Mouse (Mus musculus) myocyte (in vitro differentiated cells): ENCODE measurements around the gene Lsm4. TPM values are rescaled to one million over a fixed set of nuclear protein-coding genes. Genes with fewer than 3 reads are reported as not detected.

Experiments used
- H3K27me3 ChIP-seq: one replicate; pipeline ENCODE4 v1.6.1; 2011; ENCODE audit not compliant: control insufficient read depth, insufficient read depth, insufficient read length
- H3K36me3 ChIP-seq: one replicate; pipeline ENCODE4 v1.6.1; 2011; ENCODE audit not compliant: control insufficient read depth, insufficient read depth
- H3K4me2 ChIP-seq: one replicate; pipeline ENCODE4 v1.6.1; 2011; ENCODE audit warnings: low read depth, control low read depth
- H3K4me3 ChIP-seq: one replicate; pipeline ENCODE4 v1.5.1; 2011; ENCODE audit warnings: mild to moderate bottlenecking, control low read depth, moderate library complexity
- H3K79me2 ChIP-seq: one replicate; pipeline ENCODE4 v1.6.1; 2011; ENCODE audit not compliant: control insufficient read depth, insufficient read depth
- H3ac ChIP-seq: one replicate; pipeline ENCODE4 v1.6.1; 2011; ENCODE audit not compliant: control insufficient read depth, insufficient read length
- CEBPB ChIP-seq: IDR thresholded peaks from 2 replicates; pipeline ENCODE4 v1.6.1; 2011; ENCODE audit warnings: mild to moderate bottlenecking, moderate library complexity; ENCODE audit not compliant: poor library complexity, insufficient read depth, severe bottlenecking
- E2F4 ChIP-seq: IDR thresholded peaks from one replicate; pipeline ENCODE4 v1.6.1; 2011; ENCODE audit warnings: mild to moderate bottlenecking, control low read depth, moderate library complexity; ENCODE audit not compliant: insufficient read depth
- MAX ChIP-seq: IDR thresholded peaks from one replicate; pipeline ENCODE4 v1.6.1; 2011; ENCODE audit warnings: low read depth, mild to moderate bottlenecking, control low read depth
- MYOD1 ChIP-seq, 3 experiments: IDR thresholded peaks; one replicate each; pipeline ENCODE4 v1.6.1; 2011; ENCODE audit warnings: control low read depth in 2 of 3, low read depth in 2 of 3, mild to moderate bottlenecking in 2 of 3, moderate library complexity in 1 of 3; ENCODE audit not compliant: insufficient read length in 2 of 3, control insufficient read depth in 1 of 3
- MYOG ChIP-seq, 3 experiments: IDR thresholded peaks; one replicate each; pipeline ENCODE4 v1.6.1; 2011; ENCODE audit warnings: control low read depth in 2 of 3, low read depth in 2 of 3, mild to moderate bottlenecking in 2 of 3; ENCODE audit not compliant: insufficient read length in 2 of 3, control insufficient read depth in 1 of 3, insufficient read depth in 1 of 3
- POLR2A ChIP-seq: IDR thresholded peaks from one replicate; pipeline ENCODE4 v1.6.1; 2011; ENCODE audit warnings: low read depth, mild to moderate bottlenecking, control low read depth, moderate library complexity; ENCODE audit not compliant: insufficient read length
- POLR2AphosphoS2 ChIP-seq: IDR thresholded peaks from one replicate; pipeline ENCODE4 v1.6.1; 2011; ENCODE audit warnings: low read depth, control low read depth; ENCODE audit not compliant: insufficient read length
- REST ChIP-seq: IDR thresholded peaks from one replicate; pipeline ENCODE4 v1.6.1; 2011; ENCODE audit warnings: mild to moderate bottlenecking, control low read depth, moderate library complexity; ENCODE audit not compliant: insufficient read depth, insufficient read length
- SRF ChIP-seq: IDR thresholded peaks from one replicate; pipeline ENCODE4 v1.6.1; 2011; ENCODE audit warnings: low read depth; ENCODE audit not compliant: control insufficient read depth, insufficient read length
- TCF12 ChIP-seq: IDR thresholded peaks from one replicate; pipeline ENCODE4 v1.6.1; 2011; ENCODE audit warnings: mild to moderate bottlenecking, control low read depth; ENCODE audit not compliant: poor library complexity, insufficient read depth, severe bottlenecking
- TCF3 ChIP-seq: IDR thresholded peaks from one replicate; pipeline ENCODE4 v1.6.1; 2011; ENCODE audit warnings: low read depth, control low read depth; ENCODE audit not compliant: insufficient read length
- USF1 ChIP-seq: IDR thresholded peaks from one replicate; pipeline ENCODE4 v1.6.1; 2011; ENCODE audit warnings: low read depth, mild to moderate bottlenecking, control low read depth, moderate library complexity
- polyA plus RNA-seq: library from polyadenylated mRNA; unstranded; fragments of >200 nt; fragmentation: generic; extraction: Trizol; gene quantifications from one replicate; pipeline ENCODE4 v1.2.1, GENCODE M21; 2012; ENCODE audit warnings: missing spikeins

Lsm4 gene
- polyA plus RNA-seq, 1 experiment, result 178 TPM

- H3K36me3 ChIP-seq, result no peaks in the 10 kb centered on the region
- no peak overlapping the region for H3ac ChIP-seq
- H3K27me3 ChIP-seq, result no peaks in the 10 kb centered on the region
- TF ChIP-seq TCF3, result no peak
- no peak for TF ChIP-seq TCF12
- no peak for TF ChIP-seq REST
- no peak for TF ChIP-seq SRF
- TF ChIP-seq POLR2A, result no peak
- TF ChIP-seq USF1, result no peak
- H3K4me3 ChIP-seq, result no peak overlapping the region
- no peak overlapping the region for H3K4me2 ChIP-seq
- no peaks in the 10 kb centered on the region for H3K79me2 ChIP-seq
These were observed 34.3 kb upstream of the Lsm4 start for GRCm38 (mm10) chr8:70638752-70639151.

DNA sequence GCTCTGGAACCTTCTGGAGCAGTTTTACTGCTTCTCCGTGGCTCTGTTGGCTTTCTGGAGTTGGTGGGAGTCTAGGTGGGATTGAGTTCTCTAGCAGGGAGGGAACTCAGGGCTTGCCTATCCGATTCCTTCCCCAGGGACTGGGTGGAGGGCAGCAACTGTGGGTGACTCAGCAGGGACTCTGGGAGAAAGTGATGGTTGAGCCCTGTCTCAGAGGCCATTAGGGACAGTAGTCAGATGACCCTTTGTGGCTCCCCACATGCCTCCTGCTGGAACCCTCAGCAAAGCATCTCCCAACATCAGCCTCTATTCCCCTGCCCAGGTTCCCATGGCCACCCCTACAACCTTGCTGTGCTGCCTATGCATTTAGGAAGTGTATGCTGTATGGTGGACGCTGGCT is 30.0 kb upstream of the Lsm4 start:
- H3K27me3 ChIP-seq, result no peaks in the 10 kb centered on the region
- H3K4me3 ChIP-seq, result no peak overlapping the region
- no peak overlapping the region for H3ac ChIP-seq
- no peak for TF ChIP-seq MAX
- peak; percentile 17 for TF ChIP-seq USF1
- TF ChIP-seq E2F4, result no peak
- TF ChIP-seq CEBPB, result no peak
- peak in 1 of 3 experiments; percentile 56 for TF ChIP-seq MYOG (IDR thresholded peaks at IDR 0.05; ENCODE audit: control insufficient read depth in 1 of 3, insufficient read depth in 1 of 3, insufficient read length in 2 of 3, low read depth in 2 of 3)
- no peak for TF ChIP-seq POLR2A
- TF ChIP-seq TCF3, result no peak
- peak in 2 of 3 experiments; percentile 16 to 38 for TF ChIP-seq MYOD1 (IDR thresholded peaks at IDR 0.05; ENCODE audit: control insufficient read depth in 1 of 3, insufficient read length in 2 of 3, low read depth in 2 of 3)
- no peak for TF ChIP-seq REST
- H3K4me2 ChIP-seq, result peak overlapping the region; percentile 48
- no peaks in the 10 kb centered on the region for H3K36me3 ChIP-seq
- no peaks in the 10 kb centered on the region for H3K79me2 ChIP-seq

DNA sequence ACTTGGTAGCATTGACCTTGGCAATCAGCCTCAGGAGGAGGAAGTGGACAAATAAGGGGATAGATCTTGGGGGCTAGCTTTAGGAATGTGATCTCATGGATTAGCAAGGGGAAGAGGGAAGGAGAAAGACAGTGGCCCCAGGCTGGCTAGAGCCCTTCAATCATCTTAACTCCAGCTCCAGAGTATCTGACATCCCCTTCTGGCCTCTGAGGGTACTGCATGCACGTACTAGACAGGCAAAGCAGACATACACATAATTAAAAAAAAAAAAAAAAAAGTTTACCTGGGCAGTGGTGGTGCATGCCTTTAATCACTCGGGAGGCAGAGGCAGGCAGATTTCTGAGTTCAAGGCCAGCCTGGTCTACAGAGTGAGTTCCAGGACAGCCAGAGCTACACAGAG is 29.0 kb upstream of the Lsm4 start:
- H3K36me3 ChIP-seq, result no peaks in the 10 kb centered on the region
- H3K27me3 ChIP-seq, result no peaks in the 10 kb centered on the region
- TF ChIP-seq MYOG (IDR thresholded peaks at IDR 0.05; ENCODE audit: control insufficient read depth in 1 of 3, insufficient read depth in 1 of 3, insufficient read length in 2 of 3, low read depth in 2 of 3) (no peak), MYOD1 (IDR thresholded peaks at IDR 0.05; ENCODE audit: control insufficient read depth in 1 of 3, insufficient read length in 2 of 3, low read depth in 2 of 3) (no peak), POLR2A (no peak), USF1 (no peak), TCF12 (no peak), TCF3 (no peak), E2F4 (no peak), SRF (no peak), REST (no peak), MAX (no peak), CEBPB (no peak), POLR2AphosphoS2 (no peak)
- no peak overlapping the region for H3K4me2 ChIP-seq
- H3K79me2 ChIP-seq, result no peaks in the 10 kb centered on the region
- no peak overlapping the region for H3ac ChIP-seq
- no peak overlapping the region for H3K4me3 ChIP-seq

GRCm38 (mm10) chr8:70645501-70646224 is 27.4 kb upstream of the Lsm4 start:
- H3K27me3 ChIP-seq, result no peaks in the 10 kb centered on the region
- H3K4me3 ChIP-seq, result no peak overlapping the region
- H3K36me3 ChIP-seq, result peaks cover 2% of the 10 kb centered on the region
- no peaks in the 10 kb centered on the region for H3K79me2 ChIP-seq
- peak; percentile 38 for TF ChIP-seq POLR2AphosphoS2
- TF ChIP-seq TCF12, result no peak
- no peak overlapping the region for H3ac ChIP-seq
- no peak overlapping the region for H3K4me2 ChIP-seq

DNA sequence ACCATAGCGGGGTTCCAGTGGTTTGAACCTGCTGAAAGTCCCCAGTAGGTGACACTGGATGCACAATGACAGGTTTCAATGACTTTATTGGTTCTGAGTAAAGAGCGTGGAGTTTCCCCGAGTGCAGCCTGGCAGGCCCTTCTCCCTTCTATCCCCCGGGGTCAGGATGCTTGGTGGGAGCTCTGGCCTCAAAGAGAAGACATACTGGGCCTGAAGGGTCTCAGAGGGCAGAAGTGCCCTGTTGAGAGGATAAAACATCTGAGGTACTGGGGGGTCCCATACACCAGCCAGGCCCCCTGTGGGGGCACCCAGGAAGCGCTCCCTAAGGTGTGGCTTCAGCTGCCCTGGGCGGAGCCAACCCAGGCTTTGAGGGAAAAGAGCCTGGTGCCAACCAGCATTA is 26.7 kb upstream of the Lsm4 start:
- H3K36me3 ChIP-seq, result peaks cover 5% of the 10 kb centered on the region
- no peaks in the 10 kb centered on the region for H3K27me3 ChIP-seq
- no peak overlapping the region for H3K4me2 ChIP-seq
- H3K4me3 ChIP-seq, result no peak overlapping the region
- no peaks in the 10 kb centered on the region for H3K79me2 ChIP-seq
- no peak overlapping the region for H3ac ChIP-seq
- no peak for TF ChIP-seq SRF
- TF ChIP-seq E2F4, result no peak
- no peak for TF ChIP-seq USF1
- no peak for TF ChIP-seq TCF3
